Mouse (Mus musculus): ENCODE measurements around the gene Galnt9.

- TF ChIP-seq CTCF (IDR thresholded peaks at IDR 0.05; ENCODE audit: low read depth, low read length) (no peak), POLR2A (IDR thresholded peaks at IDR 0.05; ENCODE audit: borderline replicate concordance, low read depth, low read length) (no peak)
Measured at GRCm38 (mm10) chr5:110659682-110660081, 115.5 kb downstream of the Galnt9 start.
